Mouse (Mus musculus) megakaryocyte, embryonic 14.5 days (primary cell): ENCODE results near the gene Lrrc20.

ENCODE experiments used
- FLI1 ChIP-seq: IDR thresholded peaks from 2 replicates; pipeline ENCODE4 v1.6.1; 2012; ENCODE audit warnings: low read length, inconsistent platforms, mixed read lengths
- GATA1 ChIP-seq: IDR thresholded peaks from 3 replicates; pipeline ENCODE4 v1.6.1; 2012; ENCODE audit warnings: mixed read lengths, low read length, inconsistent platforms, borderline replicate concordance

GRCm38 (mm10) chr10:61536130-61537035 is 60.8 kb downstream of the Lrrc20 start:
- TF ChIP-seq FLI1, result no peak
- no peak for TF ChIP-seq GATA1
